Mouse (Mus musculus): ENCODE results near the gene Stxbp4. TPM values are rescaled to one million over a fixed set of nuclear protein-coding genes. Genes with fewer than 3 reads are reported as not detected.

Gene Stxbp4
- total RNA-seq, 2 experiments from 2014 or later = 7.3 TPM

DNA sequence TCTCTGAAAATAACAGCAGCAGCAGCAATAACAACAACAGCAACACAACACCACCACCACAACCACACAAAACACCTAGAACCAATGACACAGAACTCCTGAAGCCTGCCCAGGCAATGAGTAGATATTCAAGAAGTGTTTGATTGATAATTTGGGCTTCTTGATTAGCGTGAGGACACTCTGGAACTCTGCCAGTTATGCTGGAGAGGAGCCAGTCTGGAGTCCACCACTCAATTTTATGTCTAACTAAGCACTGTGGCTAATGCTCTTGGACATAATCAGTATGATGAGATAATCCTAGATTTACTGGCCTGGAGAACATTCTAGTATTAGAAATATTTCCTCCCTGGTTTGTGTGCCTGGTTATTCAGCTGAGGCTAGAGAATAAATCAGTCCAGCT, 156.1 kb downstream of the Stxbp4 start:
- DNase-seq (ENCODE audit: low spot score in 2 of 2) = no peak

DNA sequence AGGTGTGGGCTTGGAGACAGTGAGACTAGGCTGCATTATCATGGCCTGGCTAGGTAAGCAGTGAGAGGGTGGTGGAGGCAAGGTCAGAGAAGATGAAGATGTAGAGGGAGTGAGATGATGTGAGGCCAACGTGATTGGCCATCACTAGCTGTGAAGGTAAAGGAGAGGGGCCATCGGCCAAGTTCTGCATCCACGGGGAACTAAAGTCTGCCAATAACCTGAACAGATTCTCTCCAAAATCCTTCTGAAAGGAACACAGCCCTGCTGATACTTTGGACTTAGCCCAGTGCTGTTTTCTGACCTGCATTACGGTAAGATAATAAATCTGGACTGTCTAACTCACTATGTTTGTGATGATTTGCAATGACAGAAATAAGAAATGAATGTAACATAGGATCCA, 167.6 kb downstream of the Stxbp4 start:
- no peak for DNase-seq (ENCODE audit: low spot score in 2 of 2)

DNA sequence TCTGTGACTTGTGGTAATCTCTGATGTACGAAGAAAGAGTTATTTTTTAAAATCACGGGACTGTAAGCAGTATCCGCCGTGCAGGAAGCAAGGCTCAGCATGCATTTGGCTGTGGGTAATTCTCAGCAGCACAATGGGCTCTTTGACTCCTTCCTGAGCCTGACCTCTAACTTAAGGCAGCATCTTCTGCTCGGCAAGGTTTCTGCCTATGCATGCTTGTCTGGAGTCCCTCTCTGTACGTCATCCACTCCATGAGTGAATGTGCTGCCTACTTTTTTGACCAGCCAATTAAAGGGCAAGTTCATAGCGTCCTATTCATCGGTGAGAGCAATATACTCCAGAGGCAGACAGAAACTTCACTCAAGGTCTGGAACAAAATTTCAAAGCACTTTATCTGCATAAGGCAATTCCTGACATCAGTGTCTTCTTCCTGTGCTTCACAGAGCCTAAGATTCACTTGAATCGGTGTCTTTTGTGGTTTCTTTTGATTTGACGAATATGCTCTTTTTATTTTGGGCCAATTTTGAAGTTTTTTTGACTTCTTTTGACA, 173.8 kb downstream of the Stxbp4 start:
- no peak for DNase-seq (ENCODE audit: low spot score in 2 of 2)

DNA sequence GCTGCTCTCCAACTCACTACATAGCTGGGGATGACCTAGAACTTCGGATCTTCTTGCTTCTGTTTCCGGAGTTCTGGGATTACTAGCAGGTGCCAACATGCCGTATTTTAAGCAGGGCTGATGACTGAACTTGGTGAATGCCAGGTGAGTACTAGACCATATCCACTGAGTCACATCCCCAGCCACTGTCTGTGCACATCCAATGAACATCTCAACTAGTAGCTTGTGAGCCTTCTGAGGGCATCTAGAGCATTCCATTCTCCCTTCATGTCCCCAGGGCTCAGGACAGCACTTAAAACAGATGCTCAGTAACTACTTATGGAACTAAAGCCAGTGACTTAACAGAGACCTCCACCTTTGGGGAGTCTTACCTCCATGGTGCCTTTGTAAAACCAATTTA, 177.4 kb downstream of the Stxbp4 start:
- DNase-seq (ENCODE audit: low spot score in 2 of 2) = no peak

DNA sequence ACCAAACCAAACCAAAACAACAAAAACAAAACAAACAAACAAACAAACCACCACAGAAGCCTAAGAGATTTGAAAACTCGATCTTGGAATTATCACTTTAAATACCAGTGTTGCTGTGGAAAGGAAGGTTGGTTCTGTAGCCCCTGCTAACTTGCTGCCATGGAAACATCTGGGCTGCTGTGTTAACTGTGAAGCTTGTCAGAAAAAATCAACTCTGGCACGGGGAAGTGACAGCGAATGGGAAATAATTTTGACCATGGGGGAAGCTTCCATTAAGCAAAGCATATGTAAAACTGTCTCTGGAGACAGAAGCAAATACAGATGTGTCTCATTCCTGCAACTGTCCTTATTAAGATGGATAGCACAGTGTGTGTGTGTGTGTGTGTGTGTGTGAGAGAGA, 185.8 kb downstream of the Stxbp4 start:
- DNase-seq (ENCODE audit: low spot score in 2 of 2) = no peak

DNA sequence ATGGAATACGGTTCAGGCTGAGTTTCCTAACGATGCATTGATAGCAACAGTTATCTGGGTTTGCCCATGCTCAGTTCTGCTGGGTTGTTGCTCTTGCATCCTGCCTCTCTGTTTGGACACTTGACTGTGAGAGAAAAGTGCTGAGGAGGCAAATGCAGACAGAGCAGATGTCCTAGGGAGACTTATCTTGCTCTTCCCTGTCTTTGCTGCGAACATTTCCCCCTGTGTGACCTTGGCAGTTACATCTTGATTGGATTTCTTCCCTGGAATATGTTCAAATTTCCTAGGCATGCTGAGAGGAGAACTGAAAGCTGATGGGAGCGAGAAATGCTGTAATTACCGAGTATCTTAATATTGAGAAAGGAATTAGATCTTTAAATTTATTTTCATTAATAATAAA, 186.4 kb downstream of the Stxbp4 start:
- no peak for DNase-seq (ENCODE audit: low spot score in 2 of 2)

DNA sequence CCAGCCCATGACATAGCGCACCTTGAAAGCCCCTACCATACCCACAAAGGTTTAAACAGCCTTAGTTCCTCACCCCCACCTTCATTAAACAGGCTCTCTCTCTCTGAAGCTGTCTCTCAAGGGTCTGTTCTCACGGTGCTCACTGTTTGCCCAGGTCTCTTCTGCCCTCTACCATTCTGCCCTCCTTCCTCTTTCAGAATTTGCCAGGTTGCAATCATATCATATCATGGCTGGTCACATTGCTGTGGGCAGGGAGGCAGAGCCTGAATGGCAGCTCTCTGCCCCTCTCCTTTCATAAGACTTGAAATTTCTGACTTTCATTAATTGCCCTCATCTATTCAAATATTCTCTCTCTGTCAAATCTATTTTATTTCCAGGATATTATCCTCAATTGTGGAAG, 195.4 kb downstream of the Stxbp4 start:
- no peak for DNase-seq (ENCODE audit: low spot score in 2 of 2)

DNA sequence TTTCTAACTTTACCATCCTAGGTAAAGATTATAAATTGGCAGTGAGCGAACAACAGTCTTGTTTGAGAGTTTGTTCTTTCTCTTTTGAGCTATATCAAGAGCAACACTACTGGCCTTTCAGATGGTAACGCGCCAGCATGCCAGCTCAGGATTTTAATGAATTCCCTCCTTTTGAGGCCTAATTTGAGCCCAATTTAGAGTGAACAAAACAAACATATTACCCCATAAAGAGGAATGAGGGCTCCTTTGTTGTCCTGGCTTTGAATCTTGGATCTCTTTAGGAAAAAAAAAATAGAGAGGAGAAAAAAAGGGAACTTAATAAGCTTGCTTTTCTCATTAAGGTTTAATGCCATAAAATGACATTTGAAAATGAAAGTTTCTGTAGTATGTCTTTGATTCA, 197.0 kb downstream of the Stxbp4 start:
- DNase-seq (ENCODE audit: low spot score in 2 of 2) = no peak

DNA sequence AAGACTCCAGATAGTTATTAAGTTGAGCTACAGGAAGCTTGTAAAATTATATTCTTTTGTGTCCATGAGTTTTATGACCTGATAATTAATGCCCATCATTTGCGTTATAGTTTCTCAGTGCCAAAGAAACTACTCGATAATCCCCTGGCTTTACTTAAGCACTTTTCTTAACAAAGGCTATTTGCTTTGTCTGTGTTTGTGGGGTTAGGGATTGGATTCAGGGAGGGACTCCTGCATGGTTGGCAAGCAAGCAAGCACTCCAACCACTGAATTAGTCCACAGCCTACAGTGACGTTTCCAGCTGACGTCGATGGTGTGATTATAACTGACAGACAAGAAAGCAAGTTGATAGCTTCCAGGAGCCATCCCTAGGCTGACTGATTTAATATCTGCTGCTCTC, 199.1 kb downstream of the Stxbp4 start:
- DNase-seq (ENCODE audit: low spot score in 2 of 2) = no peak

Other genes starting within 250 kb of the Stxbp4 start
- gene Hlf, start 247.2 kb downstream of the Stxbp4 start, total RNA-seq (2021) = 10 to 100 TPM in 1 of 2 experiments, 1 to 10 TPM in 1; 8.9 to 14.8 TPM
- gene Cox11, start 89 bp upstream of the Stxbp4 start, total RNA-seq (2021) = 10 to 100 TPM; 16.2 to 19.6 TPM
- gene Tom1l1, start 50.3 kb upstream of the Stxbp4 start, total RNA-seq (2021) = 10 to 100 TPM; 24.4 to 52.0 TPM